In the genomic region with DNA sequence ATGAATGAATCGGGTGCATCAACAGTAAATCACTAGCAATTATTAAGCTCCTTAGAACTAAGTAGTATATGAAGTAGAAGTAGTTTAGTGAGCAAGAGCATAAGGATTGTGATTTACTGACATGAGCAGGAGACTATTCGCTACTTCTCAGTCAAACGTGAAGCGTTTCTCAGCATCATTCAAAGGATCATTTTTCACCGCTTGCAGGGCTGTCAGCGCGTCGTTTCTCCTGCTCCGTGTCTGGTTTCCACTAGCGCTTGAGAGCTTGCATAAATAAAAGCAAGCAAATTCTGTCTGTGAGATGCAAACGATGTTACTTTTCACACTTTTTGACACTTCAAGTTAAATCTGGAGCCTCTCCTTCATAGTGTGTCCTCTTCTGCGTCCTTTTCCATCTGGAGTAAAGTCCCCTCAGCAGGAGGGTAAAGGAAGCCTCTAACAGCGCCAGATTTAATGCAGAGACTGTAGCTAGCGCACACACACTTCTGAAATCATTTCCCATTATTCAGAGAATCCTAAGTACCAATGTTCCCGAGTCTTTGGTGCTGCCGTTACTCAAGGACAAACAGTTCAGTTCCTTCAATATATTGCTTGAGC, we compare ENCODE assay signal across 19 mouse cellular contexts. TPM values are rescaled to one million over a fixed set of nuclear protein-coding genes. Genes with fewer than 3 reads are reported as not detected.
A peak's percentile ranks its signal among the peaks of the same experiment; 100 is the strongest.
DNase-seq lines count a peak whose midpoint lies in the region; ATAC-seq and TF ChIP-seq lines count a peak whose summit lies in the region.
"Had no signal": no experiment of that assay in that cellular context is flagged by ENCODE, and none has a peak within 500 bp of the region (broad histone marks: within the 10 kb centered on the region; RNA-seq: fewer than 3 reads in every experiment).

No protein-coding gene starts in this region.

- TF ChIP-seq EP300 in stomach, postnatal 0 days (optimal IDR thresholded peaks at IDR 0.05) = no peak

- intact Hi-C loops in heart, postnatal 14 days (cut with DNase I) = no loop called here

- no peaks in the 10 kb centered on the region for H3K9me3 ChIP-seq in hindbrain, embryonic 14.5 days (ENCODE audit: control insufficient read depth, low read length)
- no peaks in the 10 kb centered on the region for H3K9me3 ChIP-seq in hindbrain, embryonic 11.5 days (ENCODE audit: control insufficient read depth, low read length)
- H3K9me3 ChIP-seq in neural tube, embryonic 13.5 days = no peaks in the 10 kb centered on the region
- no peaks in the 10 kb centered on the region for H3K9me3 ChIP-seq in limb, embryonic 13.5 days
- H3K9me3 ChIP-seq in stomach, postnatal 0 days (ENCODE audit: control insufficient read depth, low read length) = no peaks in the 10 kb centered on the region
- H3K9me3 ChIP-seq: G1E; intestine, embryonic 15.5 days; lung, embryonic 15.5 days; neural tube, embryonic 12.5 days; stomach, embryonic 15.5 days had no signal

- ATAC-seq in hindbrain, embryonic 14.5 days (ENCODE audit: low FRiP score) = no peak
- ATAC-seq in hindbrain, embryonic 11.5 days (ENCODE audit: low FRiP score) = no peak
- no peak for ATAC-seq in neural tube, embryonic 13.5 days (ENCODE audit: low read depth)
- ATAC-seq in limb, embryonic 13.5 days (ENCODE audit: low FRiP score, low read depth) = no peak
- ATAC-seq in stomach, postnatal 0 days (ENCODE audit: low FRiP score, low TSS enrichment) = no peak
- ATAC-seq: intestine, embryonic 15.5 days had no signal

- H3K4me1 ChIP-seq in hindbrain, embryonic 14.5 days (replicated peaks; ENCODE audit: control insufficient read depth, insufficient read depth, low read length) = peaks cover 12% of the 10 kb centered on the region; the same call in 1 of the 2 replicates
- no peaks in the 10 kb centered on the region for H3K4me1 ChIP-seq in hindbrain, embryonic 11.5 days (replicated peaks; ENCODE audit: control insufficient read depth, insufficient read depth, low read length)
- peaks cover 17% of the 10 kb centered on the region for H3K4me1 ChIP-seq in neural tube, embryonic 13.5 days (replicated peaks)
- H3K4me1 ChIP-seq in limb, embryonic 13.5 days = peaks cover 27% of the 10 kb centered on the region
- H3K4me1 ChIP-seq in stomach, postnatal 0 days (replicated peaks; ENCODE audit: control insufficient read depth, insufficient read depth) = no peaks in the 10 kb centered on the region
- H3K4me1 ChIP-seq: lung, embryonic 15.5 days; stomach, embryonic 15.5 days had no signal

- 55% methylated on average over 16 of the region's 16 CpGs for whole genome bisulfite sequencing in hindbrain, embryonic 14.5 days
- 62% methylated on average over 16 of the region's 16 CpGs for WGBS in hindbrain, embryonic 11.5 days
- WGBS in neural tube, embryonic 13.5 days = 52% methylated on average over 16 of the region's 16 CpGs
- 31% methylated on average over 16 of the region's 16 CpGs for WGBS in limb, embryonic 13.5 days
- WGBS in stomach, postnatal 0 days = 49% methylated on average over 16 of the region's 16 CpGs

- no peak for DNase-seq in hindbrain, embryonic 14.5 days (ENCODE audit: low spot score)
- DNase-seq in hindbrain, embryonic 11.5 days (ENCODE audit: low spot score) = no peak
- DNase-seq in neural tube, embryonic 10.5 days (ENCODE audit: extremely low spot score, low spot score) = no peak
- no peak for DNase-seq in stomach, postnatal 0 days (ENCODE audit: low spot score)
- no peak for DNase-seq in heart, postnatal 14 days
- no peak for DNase-seq in spleen, postnatal 36 days (ENCODE audit: low spot score in 2 of 2)
- DNase-seq: adrenal gland, adult 8-10 months; cerebellum, adult 8-10 months; heart, adult 2 months; kidney, postnatal 36 days; thymus, postnatal 25 days had no signal

- no peaks in the 10 kb centered on the region for H3K36me3 ChIP-seq in hindbrain, embryonic 14.5 days (replicated peaks; ENCODE audit: control insufficient read depth, insufficient read depth)
- no peaks in the 10 kb centered on the region for H3K36me3 ChIP-seq in hindbrain, embryonic 11.5 days (ENCODE audit: control insufficient read depth, insufficient read depth, low read length)
- no peaks in the 10 kb centered on the region for H3K36me3 ChIP-seq in neural tube, embryonic 13.5 days
- no peaks in the 10 kb centered on the region for H3K36me3 ChIP-seq in limb, embryonic 13.5 days
- no peaks in the 10 kb centered on the region for H3K36me3 ChIP-seq in stomach, postnatal 0 days (ENCODE audit: control insufficient read depth, insufficient read depth, low read length)
- H3K36me3 ChIP-seq: G1E; intestine, embryonic 15.5 days; lung, embryonic 15.5 days; neural tube, embryonic 12.5 days; stomach, embryonic 15.5 days had no signal

- no peak for TF ChIP-seq CTCF in stomach, postnatal 0 days (IDR thresholded peaks at IDR 0.05; ENCODE audit: low read depth)

- no peak overlapping the region for H3K4me3 ChIP-seq in hindbrain, embryonic 14.5 days (replicated peaks; ENCODE audit: low read length)
- no peak overlapping the region for H3K4me3 ChIP-seq in hindbrain, embryonic 11.5 days (ENCODE audit: low read depth, low read length)
- no peak overlapping the region for H3K4me3 ChIP-seq in neural tube, embryonic 13.5 days
- peak overlapping the region; percentile 26 for H3K4me3 ChIP-seq in limb, embryonic 13.5 days
- H3K4me3 ChIP-seq in stomach, postnatal 0 days (ENCODE audit: low read depth, low read length) = no peak overlapping the region
- H3K4me3 ChIP-seq: erythroblast, embryonic 14.5 days; heart, adult 2 months; intestine, embryonic 15.5 days; lung, embryonic 15.5 days; neural tube, embryonic 12.5 days; stomach, embryonic 15.5 days had no signal

- no peaks in the 10 kb centered on the region for H3K27me3 ChIP-seq in hindbrain, embryonic 14.5 days (ENCODE audit: control insufficient read depth, insufficient read depth, low read length)
- no peaks in the 10 kb centered on the region for H3K27me3 ChIP-seq in hindbrain, embryonic 11.5 days (ENCODE audit: control insufficient read depth, insufficient read depth, low read length)
- H3K27me3 ChIP-seq in neural tube, embryonic 13.5 days = no peaks in the 10 kb centered on the region
- H3K27me3 ChIP-seq in limb, embryonic 13.5 days = no peaks in the 10 kb centered on the region
- no peaks in the 10 kb centered on the region for H3K27me3 ChIP-seq in stomach, postnatal 0 days (ENCODE audit: control insufficient read depth, insufficient read depth, low read length)
- H3K27me3 ChIP-seq: intestine, embryonic 15.5 days; lung, embryonic 15.5 days; neural tube, embryonic 12.5 days; stomach, embryonic 15.5 days had no signal

- no peak overlapping the region for H3K27ac ChIP-seq in hindbrain, embryonic 14.5 days
- no peak overlapping the region for H3K27ac ChIP-seq in hindbrain, embryonic 11.5 days (ENCODE audit: low read depth, low read length)
- no peak overlapping the region for H3K27ac ChIP-seq in neural tube, embryonic 13.5 days (replicated peaks)
- H3K27ac ChIP-seq in limb, embryonic 13.5 days = no peak overlapping the region
- no peak overlapping the region for H3K27ac ChIP-seq in stomach, postnatal 0 days (replicated peaks)
- H3K27ac ChIP-seq: heart, adult 2 months; intestine, embryonic 15.5 days; lung, embryonic 15.5 days; neural tube, embryonic 12.5 days; stomach, embryonic 15.5 days had no signal

- H3K9ac ChIP-seq in hindbrain, embryonic 14.5 days = no peak overlapping the region
- H3K9ac ChIP-seq in hindbrain, embryonic 11.5 days (ENCODE audit: low read depth, low read length) = no peak overlapping the region
- H3K9ac ChIP-seq in neural tube, embryonic 13.5 days = 0 out of 2 replicates have a peak overlapping the region, but pooled peaks have one; percentile 43
- no peak overlapping the region for H3K9ac ChIP-seq in limb, embryonic 13.5 days
- H3K9ac ChIP-seq in stomach, postnatal 0 days (ENCODE audit: low read length) = no peak overlapping the region
- H3K9ac ChIP-seq: intestine, embryonic 15.5 days; lung, embryonic 15.5 days; neural tube, embryonic 12.5 days; stomach, embryonic 15.5 days had no signal

- H3K4me2 ChIP-seq in hindbrain, embryonic 14.5 days (replicated peaks) = peak overlapping the region; percentile 13; the same call in 1 of the 2 replicates
- no peak overlapping the region for H3K4me2 ChIP-seq in hindbrain, embryonic 11.5 days (replicated peaks; ENCODE audit: low read depth, low read length)
- H3K4me2 ChIP-seq in neural tube, embryonic 13.5 days = peak overlapping the region; percentile 22
- peak overlapping the region; percentile 53 for H3K4me2 ChIP-seq in limb, embryonic 13.5 days (replicated peaks)
- 0 out of 2 replicates have a peak overlapping the region, but pooled peaks have one; percentile 5 for H3K4me2 ChIP-seq in stomach, postnatal 0 days (replicated peaks; ENCODE audit: low read depth)
- H3K4me2 ChIP-seq: intestine, embryonic 15.5 days; lung, embryonic 15.5 days; neural tube, embryonic 12.5 days; stomach, embryonic 15.5 days had no signal

RNA-seq across cellular contexts. Expression of a gene that starts 23.9 kb away (rescaled TPM):
- polyA plus RNA-seq in hindbrain, embryonic 14.5 days (2014; fragmentation: Nextera tagmentation; extraction: Ambion mirVana) = 2.7 and 3.9 TPM in 2 replicates
- polyA plus RNA-seq in hindbrain, embryonic 11.5 days (2014; fragmentation: Nextera tagmentation; extraction: Ambion mirVana) = 15.6 and 24.1 TPM in 2 replicates
- polyA plus RNA-seq in neural tube, embryonic 13.5 days (2015; fragmentation: Nextera tagmentation; extraction: Ambion mirVana) = 12.9 and 13.6 TPM in 2 replicates
- polyA plus RNA-seq in limb, embryonic 13.5 days (2015; fragmentation: Nextera tagmentation; extraction: Ambion mirVana) = 1.8 and 2.2 TPM in 2 replicates
- 34.6 and 37.7 TPM in 2 replicates for polyA plus RNA-seq in stomach, postnatal 0 days (2015; fragmentation: Nextera tagmentation; extraction: Ambion mirVana)
- total RNA-seq in heart, postnatal 14 days (2021) = 10 to 100 TPM; 23.7 to 26.0 TPM
- polyA plus RNA-seq: G1E had no signal
